Mouse (Mus musculus) hindbrain, embryonic 11.5 days (tissue): ENCODE results near the gene Medag. TPM values are rescaled to one million over a fixed set of nuclear protein-coding genes. Genes with fewer than 3 reads are reported as not detected.

Source experiments
- ATAC-seq: fragments of 200-750 bp; cut with Nextera tagmentation; 2 replicates; pipeline ENCODE4 v1.8.0; 2017; ENCODE audit warnings: mild to moderate bottlenecking, moderate TSS enrichment, moderate library complexity; ENCODE audit not compliant: low FRiP score
- DNase-seq: peaks from one replicate; pipeline ENCODE4 v3.0.0-alpha.2; 2015; ENCODE audit warnings: low spot score
- H3K27ac ChIP-seq: fragments of 300-500 bp; sonication (generic); 2 replicates; pipeline ENCODE4 v1.5.1; 2014; ENCODE audit warnings: mild to moderate bottlenecking, low read depth, low read length
- H3K27me3 ChIP-seq: fragments of 300-500 bp; sonication (generic); 2 replicates; pipeline ENCODE4 v1.6.1; 2014; ENCODE audit warnings: mild to moderate bottlenecking, low read length, moderate library complexity, mixed read lengths; ENCODE audit not compliant: control insufficient read depth, insufficient read depth
- H3K36me3 ChIP-seq: fragments of 300-500 bp; sonication (generic); 2 replicates; pipeline ENCODE4 v1.6.1; 2014; ENCODE audit warnings: mild to moderate bottlenecking, low read length, moderate library complexity, mixed read lengths; ENCODE audit not compliant: control insufficient read depth, insufficient read depth
- H3K4me1 ChIP-seq: fragments of 300-500 bp; sonication (generic); replicated peaks from 2 replicates; pipeline ENCODE4 v1.6.1; 2014; ENCODE audit warnings: low read length, mixed read lengths; ENCODE audit not compliant: control insufficient read depth, insufficient read depth
- H3K4me2 ChIP-seq: fragments of 300-500 bp; sonication (generic); replicated peaks from 2 replicates; pipeline ENCODE4 v1.6.1; 2014; ENCODE audit warnings: mild to moderate bottlenecking, low read depth, low read length
- H3K4me3 ChIP-seq: fragments of 300-500 bp; sonication (generic); 2 replicates; pipeline ENCODE4 v1.5.1; 2014; ENCODE audit warnings: low read depth, low read length
- H3K9ac ChIP-seq: fragments of 300-500 bp; sonication (generic); 2 replicates; pipeline ENCODE4 v1.6.1; 2014; ENCODE audit warnings: low read depth, low read length
- H3K9me3 ChIP-seq: fragments of 300-500 bp; sonication (generic); 2 replicates; pipeline ENCODE4 v1.6.1; 2016; ENCODE audit warnings: low read length; ENCODE audit not compliant: control insufficient read depth
- WGBS: fragments of 180-500 bp; shearing (Covaris S2); extraction: QIAGEN DNeasy Blood & Tissue Kit; methylation state at CpG from one replicate; pipeline ENCODE4 v1.1.7; 2014; 5-methylcytosine and 5-hydroxymethylcytosine counted together
- polyA plus RNA-seq: library from polyadenylated mRNA; unstranded; fragments of >200 nt; fragmentation: Nextera tagmentation; extraction: Ambion mirVana; gene quantifications from 2 replicates; pipeline ENCODE4 v1.2.1, GENCODE M21; 2014

Gene Medag
- polyA plus RNA-seq, 1 experiment from 2014 or later = 0.25 TPM

DNA sequence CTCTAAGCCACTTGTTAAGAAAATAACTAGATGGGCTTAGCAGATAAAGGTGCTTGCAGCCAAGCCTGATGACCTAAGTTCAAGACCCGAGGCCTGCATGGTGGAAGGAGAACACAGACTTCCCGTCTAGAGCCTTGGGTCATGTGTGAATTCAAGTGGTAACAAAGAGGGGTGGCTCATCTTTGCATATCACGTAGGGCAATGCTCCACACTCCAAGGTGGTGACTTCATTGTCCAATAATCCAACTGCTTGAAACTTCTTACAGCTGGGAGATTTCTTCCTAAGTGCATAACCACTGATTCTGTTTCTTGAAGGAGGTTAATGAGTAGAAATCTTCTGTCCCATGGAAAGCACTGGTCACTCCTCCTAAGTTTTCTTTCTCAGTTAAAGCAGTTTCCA lies 50.5 kb downstream of the Medag start:
- Histone ChIP-seq H3K9me3 (no peaks in the 10 kb centered on the region), H3K9ac (no peak overlapping the region), H3K4me1 (no peaks in the 10 kb centered on the region), H3K4me3 (no peak overlapping the region), H3K27ac (no peak overlapping the region), H3K4me2 (no peak overlapping the region), H3K27me3 (no peaks in the 10 kb centered on the region), H3K36me3 (no peaks in the 10 kb centered on the region)
- DNase-seq = no peak
- ATAC-seq = no peak
- WGBS = 80% methylated on average over 3 of the region's 3 CpGs

DNA sequence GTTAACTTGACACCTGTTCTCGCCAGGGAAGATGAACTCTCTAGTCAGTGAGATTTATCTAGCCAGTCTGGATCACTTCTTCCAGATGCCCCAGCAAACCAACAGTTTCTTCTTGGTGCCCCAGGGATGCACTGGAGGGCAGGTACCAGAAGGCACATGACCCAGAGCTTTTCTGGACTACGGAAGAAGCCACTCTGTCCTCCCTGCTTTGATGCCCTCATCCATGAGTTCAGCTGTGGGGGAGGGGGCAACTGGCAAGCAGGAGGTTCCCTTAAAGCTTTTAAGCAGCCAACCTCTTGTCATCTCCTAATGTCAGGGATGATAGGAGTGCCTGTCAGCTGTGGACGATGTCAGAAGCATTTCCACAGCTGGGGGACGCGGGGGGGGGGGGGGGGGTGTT lies 53.8 kb downstream of the Medag start:
- no peaks in the 10 kb centered on the region for H3K4me1 ChIP-seq
- no peak overlapping the region for H3K9ac ChIP-seq
- no peak overlapping the region for H3K4me2 ChIP-seq
- H3K27ac ChIP-seq = no peak overlapping the region
- H3K4me3 ChIP-seq = no peak overlapping the region
- ATAC-seq (no peak), DNase-seq (no peak)
- no peaks in the 10 kb centered on the region for H3K27me3 ChIP-seq
- no peaks in the 10 kb centered on the region for H3K36me3 ChIP-seq
- H3K9me3 ChIP-seq = no peaks in the 10 kb centered on the region
- WGBS = 47% methylated on average over 4 of the region's 5 CpGs

DNA sequence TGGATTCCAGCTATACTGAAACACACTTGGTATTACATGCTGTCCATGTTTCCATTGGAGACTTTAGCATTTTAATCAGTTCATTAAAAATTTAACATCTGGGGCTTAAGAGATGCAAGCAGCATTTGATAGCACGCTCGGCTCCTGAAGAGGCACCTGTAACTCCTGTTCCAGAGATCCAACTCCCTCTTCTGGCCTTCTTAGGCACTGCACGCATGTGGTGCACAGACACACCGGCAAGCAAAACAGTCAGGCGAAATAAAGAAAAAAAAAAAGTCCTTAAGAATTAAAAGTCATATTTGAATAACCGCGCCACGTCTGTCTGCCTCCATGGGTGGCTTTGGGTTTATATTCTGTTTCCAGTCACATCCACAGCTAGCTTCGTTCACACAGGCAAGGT lies 62.6 kb downstream of the Medag start:
- Histone ChIP-seq H3K9me3 (no peaks in the 10 kb centered on the region), H3K4me3 (no peak overlapping the region), H3K9ac (no peak overlapping the region), H3K27me3 (no peaks in the 10 kb centered on the region), H3K36me3 (no peaks in the 10 kb centered on the region), H3K27ac (no peak overlapping the region), H3K4me2 (no peak overlapping the region), H3K4me1 (no peaks in the 10 kb centered on the region)
- WGBS = 95% methylated on average over 9 of the region's 9 CpGs
- no peak for ATAC-seq
- DNase-seq = no peak

DNA sequence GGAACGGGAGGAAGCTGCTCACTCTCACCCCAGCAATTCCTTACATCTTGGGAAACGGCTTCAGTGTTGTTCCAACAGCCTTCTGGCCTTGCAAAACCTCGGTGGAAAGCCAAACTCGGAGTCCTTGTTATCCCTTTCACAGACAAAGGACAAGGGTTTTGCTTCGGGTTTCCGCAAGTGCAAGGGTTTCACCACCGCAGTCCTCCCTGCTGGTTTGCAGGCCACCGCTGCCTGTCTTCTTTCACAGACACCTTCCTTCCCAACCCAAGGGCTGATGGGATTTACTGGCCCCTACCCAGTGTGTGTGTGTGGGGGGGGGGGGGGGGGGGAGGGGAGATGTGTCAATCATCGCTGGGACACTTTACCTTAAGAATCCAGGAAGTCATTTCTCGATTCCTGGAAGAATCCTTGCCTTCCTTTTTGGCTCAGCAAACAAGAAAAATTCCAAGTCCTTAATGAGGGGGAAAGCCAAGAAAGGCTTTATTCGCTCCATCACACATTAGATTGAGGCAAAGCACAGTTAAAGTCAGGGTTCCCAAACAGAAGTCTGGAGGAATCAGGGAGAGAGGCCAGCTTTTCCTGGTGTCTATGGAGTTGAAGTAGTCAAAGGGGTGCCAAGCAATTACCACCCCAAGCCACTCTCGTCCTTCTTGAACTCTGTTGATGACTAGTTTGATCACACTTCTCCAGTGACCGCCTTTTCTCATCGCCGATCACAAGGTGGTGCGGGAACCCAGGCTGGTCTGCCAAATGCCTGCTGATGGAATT lies 63.3 kb downstream of the Medag start:
- Histone ChIP-seq H3K9me3 (no peaks in the 10 kb centered on the region), H3K27me3 (no peaks in the 10 kb centered on the region), H3K4me3 (no peak overlapping the region), H3K9ac (no peak overlapping the region), H3K27ac (no peak overlapping the region), H3K4me2 (no peak overlapping the region), H3K36me3 (no peaks in the 10 kb centered on the region), H3K4me1 (no peaks in the 10 kb centered on the region)
- ATAC-seq = no peak
- DNase-seq = no peak
- 88% methylated on average over 16 of the region's 16 CpGs for WGBS

Other genes with a start within 250 kb of the Medag start
- gene Uspl1, start 227.4 kb upstream of the Medag start, polyA plus RNA-seq = 73.7 and 79.9 TPM in 2 replicates
- gene Hmgb1, start 227.3 kb upstream of the Medag start, polyA plus RNA-seq = 1,633 and 1,649 TPM in 2 replicates
- gene Alox5ap, start 147.0 kb upstream of the Medag start, polyA plus RNA-seq = 5.6 and 6.9 TPM in 2 replicates
- 0.85 and 1.4 TPM in 2 replicates for gene Tex26, start 27.9 kb downstream of the Medag start, polyA plus RNA-seq
- gene Wdr95, start 116.9 kb downstream of the Medag start, polyA plus RNA-seq = not detected in 2 replicates
- gene Hsph1, start 224.6 kb downstream of the Medag start, polyA plus RNA-seq = 118 and 126 TPM in 2 replicates